Mouse (Mus musculus) ES-Bruce4 (cell line): ENCODE measurements around the gene Kifc3. TPM values are rescaled to one million over a fixed set of nuclear protein-coding genes. Genes with fewer than 3 reads are reported as not detected.
A peak's percentile ranks its signal among the peaks of the same experiment; 100 is the strongest.
"Not testable (repeated sequence)": the region's sequence is repeated elsewhere in the genome, so short reads cannot be mapped to it uniquely, and the experiment has no call there.

Source experiments
- H3K27ac ChIP-seq: 2 replicates; pipeline ENCODE4 v1.5.1; 2012; ENCODE audit warnings: low read length, inconsistent platforms; ENCODE audit not compliant: insufficient read depth
- H3K27me3 ChIP-seq: 2 replicates; pipeline ENCODE4 v1.6.1; 2012; ENCODE audit warnings: mild to moderate bottlenecking, low read length, inconsistent platforms; ENCODE audit not compliant: control insufficient read depth, poor library complexity, insufficient read depth, severe bottlenecking
- H3K36me3 ChIP-seq: 2 replicates; pipeline ENCODE4 v1.6.1; 2012; ENCODE audit warnings: inconsistent platforms, mild to moderate bottlenecking, low read length, moderate library complexity; ENCODE audit not compliant: control insufficient read depth, poor library complexity, insufficient read depth, severe bottlenecking
- H3K4me1 ChIP-seq: one replicate; pipeline ENCODE4 v1.8.1; 2011; ENCODE audit warnings: low read length; ENCODE audit not compliant: control insufficient read depth, insufficient read depth
- H3K4me3 ChIP-seq: 2 replicates; pipeline ENCODE4 v1.5.1; 2011; ENCODE audit warnings: low read depth, mild to moderate bottlenecking, low read length
- H3K9ac ChIP-seq: 2 replicates; pipeline ENCODE4 v1.6.1; 2012; ENCODE audit warnings: low read depth, mild to moderate bottlenecking, inconsistent platforms; ENCODE audit not compliant: poor library complexity, severe bottlenecking
- H3K9me3 ChIP-seq: replicated peaks from 2 replicates; pipeline ENCODE4 v1.6.1; 2012; ENCODE audit warnings: mild to moderate bottlenecking, low read length, inconsistent platforms; ENCODE audit not compliant: control insufficient read depth, poor library complexity, insufficient read depth, severe bottlenecking
- CTCF ChIP-seq: IDR thresholded peaks from one replicate; pipeline ENCODE4 v1.8.1; 2011; ENCODE audit warnings: low read depth, low read length
- EP300 ChIP-seq: IDR thresholded peaks from 2 replicates; pipeline ENCODE4 v1.6.1; 2011; ENCODE audit warnings: low read depth, low read length; ENCODE audit not compliant: insufficient read depth
- POLR2A ChIP-seq: IDR thresholded peaks from one replicate; pipeline ENCODE4 v1.8.1; 2011; ENCODE audit warnings: low read length; ENCODE audit not compliant: insufficient read depth
- polyA plus RNA-seq: library from polyadenylated mRNA; stranded (reverse); fragments of >200 nt; gene quantifications from 2 replicates; pipeline ENCODE4 v1.2.4, GENCODE M21; 2011; ENCODE audit warnings: low read depth; ENCODE audit not compliant: missing spikeins, insufficient read depth, insufficient read length

Kifc3 gene
- polyA plus RNA-seq, 1 experiment = 19.0 TPM

GRCm38 (mm10) chr8:95172433-95172832 lies 30.2 kb downstream of the Kifc3 start:
- Histone ChIP-seq H3K27ac (no peak overlapping the region), H3K9ac (no peak overlapping the region), H3K27me3 (no peaks in the 10 kb centered on the region), H3K36me3 (no peaks in the 10 kb centered on the region), H3K4me1 (no peaks in the 10 kb centered on the region), H3K4me3 (no peak overlapping the region), H3K9me3 (no peaks in the 10 kb centered on the region)
- TF ChIP-seq POLR2A (no peak), CTCF (no peak), EP300 (no peak)

GRCm38 (mm10) chr8:95167726-95168125 lies 34.9 kb downstream of the Kifc3 start:
- no peak overlapping the region for H3K9ac ChIP-seq

GRCm38 (mm10) chr8:95166400-95166799 lies 36.2 kb downstream of the Kifc3 start:
- H3K36me3 ChIP-seq = no peaks in the 10 kb centered on the region
- H3K27ac ChIP-seq = no peak overlapping the region
- H3K9ac ChIP-seq = no peak overlapping the region
- no peak overlapping the region for H3K4me3 ChIP-seq
- no peaks in the 10 kb centered on the region for H3K4me1 ChIP-seq
- no peak for TF ChIP-seq EP300
- TF ChIP-seq CTCF = no peak
- TF ChIP-seq POLR2A = no peak
- no peaks in the 10 kb centered on the region for H3K9me3 ChIP-seq
- H3K27me3 ChIP-seq = no peaks in the 10 kb centered on the region

More at GRCm38 (mm10) chr8:95167726-95168125, 34.9 kb downstream of the Kifc3 start:
- no peak for TF ChIP-seq EP300
- no peak for TF ChIP-seq POLR2A
- TF ChIP-seq CTCF = no peak
- Histone ChIP-seq H3K9me3 (no peaks in the 10 kb centered on the region), H3K36me3 (no peaks in the 10 kb centered on the region), H3K4me1 (no peaks in the 10 kb centered on the region), H3K4me3 (no peak overlapping the region), H3K27ac (peak overlapping the region; percentile 44), H3K27me3 (no peaks in the 10 kb centered on the region)

- no peaks in the 10 kb centered on the region for H3K36me3 ChIP-seq
- no peak overlapping the region for H3K4me3 ChIP-seq
- H3K4me1 ChIP-seq = no peaks in the 10 kb centered on the region
- H3K9ac ChIP-seq = no peak overlapping the region
- no peaks in the 10 kb centered on the region for H3K27me3 ChIP-seq
- no peak for TF ChIP-seq CTCF
- TF ChIP-seq POLR2A = no peak
- TF ChIP-seq EP300 = no peak
- H3K9me3 ChIP-seq = no peaks in the 10 kb centered on the region
- no peak overlapping the region for H3K27ac ChIP-seq
Measured at GRCm38 (mm10) chr8:95165923-95166322, 36.7 kb downstream of the Kifc3 start.

- Histone ChIP-seq H3K27me3 (no peaks in the 10 kb centered on the region), H3K4me3 (no peak overlapping the region), H3K27ac (no peak overlapping the region), H3K36me3 (no peaks in the 10 kb centered on the region), H3K9me3 (no peaks in the 10 kb centered on the region), H3K9ac (no peak overlapping the region), H3K4me1 (no peaks in the 10 kb centered on the region)
- no peak for TF ChIP-seq POLR2A
- TF ChIP-seq EP300 = no peak
- no peak for TF ChIP-seq CTCF
Measured at GRCm38 (mm10) chr8:95164469-95164868, 38.1 kb downstream of the Kifc3 start.

- H3K27me3 ChIP-seq, H3K27ac ChIP-seq, H3K9me3 ChIP-seq, H3K4me1 ChIP-seq, H3K36me3 ChIP-seq, H3K9ac ChIP-seq, H3K4me3 ChIP-seq: not testable (repeated sequence)
Measured at GRCm38 (mm10) chr8:95163969-95164368, 38.6 kb downstream of the Kifc3 start.

GRCm38 (mm10) chr8:95162785-95163184 lies 39.8 kb downstream of the Kifc3 start:
- Histone ChIP-seq H3K4me3 (no peak overlapping the region), H3K4me1 (no peaks in the 10 kb centered on the region), H3K36me3 (no peaks in the 10 kb centered on the region), H3K9ac (no peak overlapping the region), H3K27me3 (no peaks in the 10 kb centered on the region), H3K27ac (no peak overlapping the region), H3K9me3 (no peaks in the 10 kb centered on the region)
- TF ChIP-seq EP300 = no peak
- no peak for TF ChIP-seq POLR2A
- TF ChIP-seq CTCF = no peak
